Mouse (Mus musculus) hindbrain, embryonic 15.5 days (tissue): ENCODE measurements around the gene A530032D15Rik. TPM values are rescaled to one million over a fixed set of nuclear protein-coding genes. Genes with fewer than 3 reads are reported as not detected.

ENCODE experiments used
- polyA plus RNA-seq: library from polyadenylated mRNA; unstranded; fragments of >200 nt; fragmentation: Nextera tagmentation; extraction: Ambion mirVana; gene quantifications from 2 replicates; pipeline ENCODE4 v1.2.1, GENCODE M21; 2015

The A530032D15Rik gene
- polyA plus RNA-seq, 1 experiment from 2014 or later = not detected

Other genes starting within 250 kb of the A530032D15Rik start
- gene Slc16a14, start 174.7 kb downstream of the A530032D15Rik start, polyA plus RNA-seq = 13.1 and 19.0 TPM in 2 replicates
- gene Gm10553, start 9.7 kb downstream of the A530032D15Rik start, polyA plus RNA-seq = not detected in 2 replicates
- gene C130026I21Rik, start 160.7 kb upstream of the A530032D15Rik start, polyA plus RNA-seq = 0.21 and 0.26 TPM in 2 replicates